Mouse (Mus musculus): ENCODE data around the gene Atp11b. TPM values are rescaled to one million over a fixed set of nuclear protein-coding genes. Genes with fewer than 3 reads are reported as not detected.

Gene Atp11b
- polyA plus RNA-seq, 1 experiment: 189 TPM

GRCm38 (mm10) chr3:35729490-35729889 is 24.4 kb upstream of the Atp11b start:
- no peaks in the 10 kb centered on the region for H3K4me1 ChIP-seq (ENCODE audit: control insufficient read depth, insufficient read depth, low read length)
- H3K4me3 ChIP-seq (ENCODE audit: insufficient read depth, low read length): no peak overlapping the region
- H3K27ac ChIP-seq (ENCODE audit: insufficient read depth, low read length): no peak overlapping the region
- TF ChIP-seq CTCF (IDR thresholded peaks at IDR 0.05; ENCODE audit: extremely low read depth, insufficient read depth, low read length): no peak
- no peak for TF ChIP-seq POLR2A (IDR thresholded peaks at IDR 0.05; ENCODE audit: extremely low read depth, insufficient read depth, low read length)

GRCm38 (mm10) chr3:35731981-35732777 is 21.7 kb upstream of the Atp11b start:
- Histone ChIP-seq H3K27ac (ENCODE audit: insufficient read depth, low read length) (no peak overlapping the region), H3K4me3 (ENCODE audit: insufficient read depth, low read length) (no peak overlapping the region), H3K4me1 (ENCODE audit: control insufficient read depth, insufficient read depth, low read length) (no peaks in the 10 kb centered on the region)
- TF ChIP-seq POLR2A (IDR thresholded peaks at IDR 0.05; ENCODE audit: extremely low read depth, insufficient read depth, low read length): no peak
- TF ChIP-seq CTCF (IDR thresholded peaks at IDR 0.05; ENCODE audit: extremely low read depth, insufficient read depth, low read length): no peak

DNA sequence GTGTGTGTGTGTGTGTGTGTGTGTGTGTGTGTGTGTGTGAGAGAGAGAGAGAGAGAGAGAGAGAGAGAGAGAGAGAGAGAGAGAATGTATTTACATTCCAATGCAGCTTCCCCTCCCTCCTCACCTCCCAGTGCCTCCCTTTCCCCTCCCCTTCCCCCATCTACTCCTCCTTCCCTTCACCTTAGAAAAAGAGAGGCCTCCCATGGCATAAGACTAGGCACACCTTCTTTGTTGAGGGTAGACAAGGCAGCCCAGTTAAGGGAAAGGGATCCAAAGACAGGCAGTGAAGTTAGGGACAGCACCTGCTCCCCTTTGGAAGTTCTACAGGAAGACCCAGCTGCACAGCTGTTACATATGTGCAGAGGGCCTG is 21.1 kb upstream of the Atp11b start:
- Histone ChIP-seq H3K4me3 (ENCODE audit: insufficient read depth, low read length) (no peak overlapping the region), H3K27ac (ENCODE audit: insufficient read depth, low read length) (no peak overlapping the region), H3K4me1 (ENCODE audit: control insufficient read depth, insufficient read depth, low read length) (no peaks in the 10 kb centered on the region)
- no peak for TF ChIP-seq POLR2A (IDR thresholded peaks at IDR 0.05; ENCODE audit: extremely low read depth, insufficient read depth, low read length)
- TF ChIP-seq CTCF (IDR thresholded peaks at IDR 0.05; ENCODE audit: extremely low read depth, insufficient read depth, low read length): no peak

DNA sequence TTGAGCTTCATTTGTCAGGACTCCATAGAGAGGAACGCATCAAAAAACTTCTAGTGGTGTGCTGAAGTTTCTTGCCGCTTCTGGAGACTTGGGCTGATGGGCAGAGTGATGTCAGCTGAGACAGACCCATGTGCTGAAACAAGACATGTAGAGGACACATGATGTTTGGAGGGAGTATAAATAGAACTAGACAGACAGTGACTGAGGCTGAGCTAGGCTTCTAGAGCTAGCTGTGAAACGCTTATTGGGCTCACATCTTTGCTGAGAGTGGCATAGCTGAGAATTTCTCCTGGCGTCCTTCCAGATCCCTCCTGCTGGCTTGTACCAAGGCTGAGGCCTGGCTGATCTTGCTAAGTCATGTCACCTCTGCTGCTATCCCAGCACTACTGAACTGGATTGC is 19.4 kb upstream of the Atp11b start:
- H3K4me3 ChIP-seq (ENCODE audit: insufficient read depth, low read length): no peak overlapping the region
- no peaks in the 10 kb centered on the region for H3K4me1 ChIP-seq (ENCODE audit: control insufficient read depth, insufficient read depth, low read length)
- no peak overlapping the region for H3K27ac ChIP-seq (ENCODE audit: insufficient read depth, low read length)
- TF ChIP-seq CTCF (IDR thresholded peaks at IDR 0.05; ENCODE audit: extremely low read depth, insufficient read depth, low read length): no peak

GRCm38 (mm10) chr3:35738071-35738470 is 15.8 kb upstream of the Atp11b start:
- TF ChIP-seq CTCF (IDR thresholded peaks at IDR 0.05; ENCODE audit: extremely low read depth, insufficient read depth, low read length): no peak
- no peak for TF ChIP-seq POLR2A (IDR thresholded peaks at IDR 0.05; ENCODE audit: extremely low read depth, insufficient read depth, low read length)
- no peak overlapping the region for H3K27ac ChIP-seq (ENCODE audit: insufficient read depth, low read length)
- no peak overlapping the region for H3K4me3 ChIP-seq (ENCODE audit: insufficient read depth, low read length)
- no peaks in the 10 kb centered on the region for H3K4me1 ChIP-seq (ENCODE audit: control insufficient read depth, insufficient read depth, low read length)

DNA sequence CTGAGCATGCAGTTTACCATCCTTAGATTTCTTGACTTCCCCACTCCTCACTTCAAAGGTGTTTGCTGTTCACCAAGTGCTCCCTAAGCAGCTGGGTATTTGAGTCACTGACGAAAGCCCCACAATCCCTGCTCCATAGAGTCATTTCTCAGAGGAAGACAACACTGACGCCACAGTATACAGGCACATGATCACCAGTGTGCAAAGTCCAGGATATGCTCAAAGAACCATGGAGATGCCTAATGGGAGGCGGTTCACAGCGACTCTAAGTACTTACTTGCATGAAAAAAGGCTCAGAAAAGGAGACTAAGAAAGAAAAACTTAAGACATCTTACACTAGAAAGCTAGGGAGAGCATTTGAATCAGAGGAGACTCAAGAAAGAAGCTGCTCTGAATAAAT is 8.9 kb upstream of the Atp11b start:
- Histone ChIP-seq H3K4me1 (ENCODE audit: control insufficient read depth, insufficient read depth, low read length) (no peaks in the 10 kb centered on the region), H3K4me3 (ENCODE audit: insufficient read depth, low read length) (no peak overlapping the region), H3K27ac (ENCODE audit: insufficient read depth, low read length) (no peak overlapping the region)
- TF ChIP-seq CTCF (IDR thresholded peaks at IDR 0.05; ENCODE audit: extremely low read depth, insufficient read depth, low read length): no peak
- no peak for TF ChIP-seq POLR2A (IDR thresholded peaks at IDR 0.05; ENCODE audit: extremely low read depth, insufficient read depth, low read length)

DNA sequence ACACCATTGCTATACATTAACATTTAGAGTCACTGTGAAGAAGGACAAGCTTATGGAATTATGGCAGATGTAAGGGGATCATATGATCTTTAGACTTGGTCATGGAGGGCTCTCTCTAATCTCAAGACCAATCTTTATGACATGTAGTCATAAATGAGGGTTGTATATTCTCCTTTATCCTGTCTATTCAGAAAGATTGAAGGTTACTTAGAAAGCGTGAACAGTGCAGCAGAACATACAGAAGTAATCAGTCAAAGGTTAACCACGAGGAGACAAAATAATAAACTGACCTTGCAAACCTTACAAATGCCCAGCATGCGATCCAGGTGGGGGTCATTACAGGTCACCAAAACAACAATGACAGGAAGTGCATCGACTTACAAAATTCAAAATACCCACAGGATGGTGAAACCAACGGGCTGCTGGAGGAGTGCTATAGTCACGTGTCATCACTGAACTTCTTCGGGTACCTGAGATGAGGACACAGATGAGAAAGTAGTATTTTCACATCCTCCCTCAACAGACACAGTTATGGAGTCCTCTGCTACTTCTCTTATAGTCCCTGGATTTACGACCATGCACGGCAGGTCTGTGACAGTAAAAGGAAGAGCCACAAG is 7.0 kb upstream of the Atp11b start:
- Histone ChIP-seq H3K4me1 (ENCODE audit: control insufficient read depth, insufficient read depth, low read length) (no peaks in the 10 kb centered on the region), H3K4me3 (ENCODE audit: insufficient read depth, low read length) (no peak overlapping the region), H3K27ac (ENCODE audit: insufficient read depth, low read length) (no peak overlapping the region)
- TF ChIP-seq CTCF (IDR thresholded peaks at IDR 0.05; ENCODE audit: extremely low read depth, insufficient read depth, low read length) (no peak), POLR2A (IDR thresholded peaks at IDR 0.05; ENCODE audit: extremely low read depth, insufficient read depth, low read length) (no peak)

DNA sequence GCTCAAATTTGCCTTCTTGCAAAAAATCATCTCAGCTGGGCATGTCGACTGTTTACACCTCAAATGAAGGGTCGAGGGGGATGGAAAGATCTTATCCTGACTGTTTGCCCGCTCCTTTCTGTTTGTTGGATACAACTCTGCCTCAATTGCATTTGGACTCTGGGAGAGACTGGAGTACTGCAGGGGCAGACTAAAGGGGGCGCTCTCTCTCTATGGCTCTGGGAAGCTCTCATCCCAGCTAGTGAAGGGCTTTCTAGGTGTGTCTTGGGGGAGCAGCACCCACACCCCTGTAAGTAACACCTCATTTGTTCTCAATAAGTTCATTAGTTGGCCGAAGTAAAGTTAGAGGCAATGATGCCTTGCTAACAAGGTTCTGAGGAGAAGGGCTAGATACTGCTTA is 3.6 kb upstream of the Atp11b start:
- TF ChIP-seq POLR2A (IDR thresholded peaks at IDR 0.05; ENCODE audit: extremely low read depth, insufficient read depth, low read length) (no peak), CTCF (IDR thresholded peaks at IDR 0.05; ENCODE audit: extremely low read depth, insufficient read depth, low read length) (peak; percentile 31)
- Histone ChIP-seq H3K27ac (ENCODE audit: insufficient read depth, low read length) (no peak overlapping the region), H3K4me3 (ENCODE audit: insufficient read depth, low read length) (no peak overlapping the region), H3K4me1 (ENCODE audit: control insufficient read depth, insufficient read depth, low read length) (no peaks in the 10 kb centered on the region)

DNA sequence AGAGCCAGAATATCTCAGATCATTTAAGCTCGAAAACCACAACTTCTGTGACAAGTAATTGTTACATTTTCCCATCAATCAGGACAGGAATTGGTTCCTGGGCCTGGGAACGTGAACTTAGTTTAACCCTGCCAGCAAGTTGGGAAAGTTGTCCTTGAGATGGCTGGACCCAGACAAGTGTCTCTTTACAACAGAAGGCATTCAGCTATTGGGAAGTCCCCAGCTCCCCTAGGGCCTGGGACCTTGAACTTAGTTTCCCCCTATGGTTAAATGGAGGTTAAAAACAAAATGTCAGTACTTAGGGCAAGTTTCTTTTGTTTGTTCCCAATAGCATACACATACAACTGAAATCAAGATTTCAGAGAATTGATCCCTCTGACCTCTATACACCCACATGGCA is 2.2 kb upstream of the Atp11b start:
- Histone ChIP-seq H3K27ac (ENCODE audit: insufficient read depth, low read length) (no peak overlapping the region), H3K4me1 (ENCODE audit: control insufficient read depth, insufficient read depth, low read length) (no peaks in the 10 kb centered on the region), H3K4me3 (ENCODE audit: insufficient read depth, low read length) (no peak overlapping the region)
- TF ChIP-seq POLR2A (IDR thresholded peaks at IDR 0.05; ENCODE audit: extremely low read depth, insufficient read depth, low read length) (no peak), CTCF (IDR thresholded peaks at IDR 0.05; ENCODE audit: extremely low read depth, insufficient read depth, low read length) (no peak)

GRCm38 (mm10) chr3:35762735-35763134 is 8.8 kb downstream of the Atp11b start:
- TF ChIP-seq POLR2A (IDR thresholded peaks at IDR 0.05; ENCODE audit: extremely low read depth, insufficient read depth, low read length) (no peak), CTCF (IDR thresholded peaks at IDR 0.05; ENCODE audit: extremely low read depth, insufficient read depth, low read length) (no peak)
- no peak overlapping the region for H3K27ac ChIP-seq (ENCODE audit: insufficient read depth, low read length)

More at GRCm38 (mm10) chr3:35762735-35763134, 8.8 kb downstream of the Atp11b start:
- Histone ChIP-seq H3K4me3 (ENCODE audit: insufficient read depth, low read length) (no peak overlapping the region), H3K4me1 (ENCODE audit: control insufficient read depth, insufficient read depth, low read length) (no peaks in the 10 kb centered on the region; the same call in 1 of the 2 replicates)
